Mouse (Mus musculus): ENCODE data around the gene Hsd11b1.

DNA sequence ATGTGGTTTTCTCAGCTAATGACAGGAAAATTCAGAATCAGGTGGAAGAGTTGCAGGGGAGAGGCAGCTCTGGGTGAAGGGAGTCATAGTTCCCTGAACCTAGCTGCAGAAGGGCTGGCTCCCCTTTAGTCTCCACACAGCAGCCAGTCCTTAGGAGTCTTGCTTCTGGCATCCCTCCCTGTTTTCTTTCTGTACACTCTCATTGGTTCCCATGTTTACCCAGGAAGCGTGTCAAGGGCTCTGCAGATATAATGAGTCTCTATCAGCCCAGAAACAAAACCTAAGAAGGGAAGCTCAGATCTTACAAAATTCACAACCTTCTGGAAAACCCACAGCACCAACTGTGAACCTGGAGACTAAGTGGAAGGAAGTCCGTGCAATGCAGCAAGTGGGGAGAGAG lies 29.2 kb upstream of the Hsd11b1 start:
- TF ChIP-seq GATA1 (IDR thresholded peaks at IDR 0.05; ENCODE audit: low read length) (no peak), TAL1 (IDR thresholded peaks at IDR 0.05; ENCODE audit: low read length) (no peak)
